Mouse (Mus musculus): Measurements from ENCODE around the gene Ppm1n. TPM values are rescaled to one million over a fixed set of nuclear protein-coding genes. Genes with fewer than 3 reads are reported as not detected.

Gene Ppm1n
- polyA plus RNA-seq, 1 experiment = 0.05 TPM

- Histone ChIP-seq H3K79me3 (ENCODE audit: low read depth) (no peaks in the 10 kb centered on the region), H3K4me3 (ENCODE audit: insufficient read depth, poor library complexity, severe bottlenecking) (peak within 1 kb of the TSS; percentile 42), H3K36me3 (ENCODE audit: control insufficient read depth, insufficient read depth) (no peaks in the 10 kb centered on the region), H3K79me2 (ENCODE audit: control insufficient read depth, insufficient read depth) (no peaks in the 10 kb centered on the region), H3ac (ENCODE audit: control insufficient read depth, insufficient read length, low read depth) (peak within 1 kb of the TSS; percentile 62), H3K27me3 (ENCODE audit: control insufficient read depth, insufficient read depth, insufficient read length) (no peaks in the 10 kb centered on the region)
- no peak for TF ChIP-seq CEBPB (IDR thresholded peaks at IDR 0.05; ENCODE audit: low read depth)
- no peak for TF ChIP-seq CTCF (IDR thresholded peaks at IDR 0.05; ENCODE audit: control insufficient read depth, insufficient read depth, insufficient read length)
- TF ChIP-seq USF1 (IDR thresholded peaks at IDR 0.05; ENCODE audit: low read depth) = no peak
- no peak for TF ChIP-seq MAX (IDR thresholded peaks at IDR 0.05)
- TF ChIP-seq FOSL1 (IDR thresholded peaks at IDR 0.05; ENCODE audit: insufficient read depth, low read length, poor library complexity, severe bottlenecking) = no peak
- TF ChIP-seq MYOG (IDR thresholded peaks at IDR 0.05; ENCODE audit: control insufficient read depth, extremely low read depth, insufficient read length) = no peak
- no peak for TF ChIP-seq MYOD1 (IDR thresholded peaks at IDR 0.05; ENCODE audit: control insufficient read depth, insufficient read length, low read depth)
Observed at GRCm38 (mm10) chr7:19309884-19310641, 30.2 kb upstream of the Ppm1n start, which contains the start of gene Fosb. Gene Fosb (minus strand): TSS chr7:19310051.

GRCm38 (mm10) chr7:19309278-19309883, 29.5 kb upstream of the Ppm1n start:
- Histone ChIP-seq H3K27me3 (ENCODE audit: control insufficient read depth, insufficient read depth, insufficient read length) (no peaks in the 10 kb centered on the region), H3ac (ENCODE audit: control insufficient read depth, insufficient read length, low read depth) (peak overlapping the region; percentile 62), H3K79me3 (ENCODE audit: low read depth) (no peaks in the 10 kb centered on the region), H3K79me2 (ENCODE audit: control insufficient read depth, insufficient read depth) (no peaks in the 10 kb centered on the region), H3K36me3 (ENCODE audit: control insufficient read depth, insufficient read depth) (no peaks in the 10 kb centered on the region), H3K4me3 (ENCODE audit: insufficient read depth, poor library complexity, severe bottlenecking) (peak overlapping the region; percentile 42)
- TF ChIP-seq FOSL1 (IDR thresholded peaks at IDR 0.05; ENCODE audit: insufficient read depth, low read length, poor library complexity, severe bottlenecking) = no peak
- TF ChIP-seq MYOG (IDR thresholded peaks at IDR 0.05; ENCODE audit: control insufficient read depth, extremely low read depth, insufficient read length) = no peak
- TF ChIP-seq CEBPB (IDR thresholded peaks at IDR 0.05; ENCODE audit: low read depth) = no peak
- TF ChIP-seq MAX (IDR thresholded peaks at IDR 0.05) = no peak
- TF ChIP-seq USF1 (IDR thresholded peaks at IDR 0.05; ENCODE audit: low read depth) = no peak
- no peak for TF ChIP-seq MYOD1 (IDR thresholded peaks at IDR 0.05; ENCODE audit: control insufficient read depth, insufficient read length, low read depth)
- TF ChIP-seq CTCF (IDR thresholded peaks at IDR 0.05; ENCODE audit: control insufficient read depth, insufficient read depth, insufficient read length) = no peak

- Histone ChIP-seq H3K4me3 (ENCODE audit: insufficient read depth, poor library complexity, severe bottlenecking) (peak overlapping the region; percentile 42), H3K79me2 (ENCODE audit: control insufficient read depth, insufficient read depth) (no peaks in the 10 kb centered on the region), H3K79me3 (ENCODE audit: low read depth) (no peaks in the 10 kb centered on the region), H3K36me3 (ENCODE audit: control insufficient read depth, insufficient read depth) (no peaks in the 10 kb centered on the region), H3K27me3 (ENCODE audit: control insufficient read depth, insufficient read depth, insufficient read length) (no peaks in the 10 kb centered on the region), H3ac (ENCODE audit: control insufficient read depth, insufficient read length, low read depth) (peak overlapping the region; percentile 28)
- peak; percentile 62 for TF ChIP-seq MAX (IDR thresholded peaks at IDR 0.05)
- no peak for TF ChIP-seq USF1 (IDR thresholded peaks at IDR 0.05; ENCODE audit: low read depth)
- TF ChIP-seq CTCF (IDR thresholded peaks at IDR 0.05; ENCODE audit: control insufficient read depth, insufficient read depth, insufficient read length) = no peak
Observed at GRCm38 (mm10) chr7:19308454-19309277, 28.8 kb upstream of the Ppm1n start.

- no peaks in the 10 kb centered on the region for H3K27me3 ChIP-seq (ENCODE audit: control insufficient read depth, insufficient read depth, insufficient read length)
- TF ChIP-seq MAX (IDR thresholded peaks at IDR 0.05) (no peak), CEBPB (IDR thresholded peaks at IDR 0.05; ENCODE audit: low read depth) (no peak), CTCF (IDR thresholded peaks at IDR 0.05; ENCODE audit: control insufficient read depth, insufficient read depth, insufficient read length) (no peak), MYOG (IDR thresholded peaks at IDR 0.05; ENCODE audit: control insufficient read depth, extremely low read depth, insufficient read length) (no peak), FOSL1 (IDR thresholded peaks at IDR 0.05; ENCODE audit: insufficient read depth, low read length, poor library complexity, severe bottlenecking) (no peak), USF1 (IDR thresholded peaks at IDR 0.05; ENCODE audit: low read depth) (no peak), MYOD1 (IDR thresholded peaks at IDR 0.05; ENCODE audit: control insufficient read depth, insufficient read length, low read depth) (no peak)
Observed at GRCm38 (mm10) chr7:19307739-19308453, 28.0 kb upstream of the Ppm1n start.

More at GRCm38 (mm10) chr7:19307739-19308453, 28.0 kb upstream of the Ppm1n start:
- no peaks in the 10 kb centered on the region for H3K79me3 ChIP-seq (ENCODE audit: low read depth)
- H3ac ChIP-seq (ENCODE audit: control insufficient read depth, insufficient read length, low read depth) = peak overlapping the region; percentile 28
- H3K79me2 ChIP-seq (ENCODE audit: control insufficient read depth, insufficient read depth) = no peaks in the 10 kb centered on the region
- H3K36me3 ChIP-seq (ENCODE audit: control insufficient read depth, insufficient read depth) = no peaks in the 10 kb centered on the region
- peak overlapping the region; percentile 42 for H3K4me3 ChIP-seq (ENCODE audit: insufficient read depth, poor library complexity, severe bottlenecking)

Measured in C2C12 (cell line).